Mouse (Mus musculus) c-Kit-positive CD71-positive TER-119-positive erythroid progenitor cells, embryonic 14.5 days (primary cell): ENCODE results near the gene Epha2.

Experiments used
- DNase-seq: peaks from one replicate; pipeline ENCODE4 v3.0.0-alpha.2; 2013; ENCODE audit warnings: low spot score

Gene Epha2

DNA sequence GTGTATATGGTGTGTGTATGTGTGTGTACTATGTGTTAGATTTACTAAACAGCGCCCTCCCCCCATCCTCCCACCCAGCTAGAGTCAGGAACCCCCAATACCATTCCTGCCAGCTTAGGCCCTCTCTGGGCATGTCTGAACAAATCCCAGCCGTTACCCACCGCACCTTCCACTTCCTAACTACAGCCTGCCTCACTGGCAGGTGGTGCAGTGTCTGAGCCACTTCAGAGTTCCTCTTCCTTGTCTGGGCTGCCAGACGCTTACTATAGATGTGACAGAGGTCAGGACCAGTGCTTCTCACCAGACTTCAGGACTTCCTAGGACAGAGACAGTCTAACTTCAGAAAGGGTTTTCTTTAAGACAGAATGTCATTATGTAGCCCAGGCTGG lies 3.2 kb downstream of the Epha2 start:
- no peak for DNase-seq

DNA sequence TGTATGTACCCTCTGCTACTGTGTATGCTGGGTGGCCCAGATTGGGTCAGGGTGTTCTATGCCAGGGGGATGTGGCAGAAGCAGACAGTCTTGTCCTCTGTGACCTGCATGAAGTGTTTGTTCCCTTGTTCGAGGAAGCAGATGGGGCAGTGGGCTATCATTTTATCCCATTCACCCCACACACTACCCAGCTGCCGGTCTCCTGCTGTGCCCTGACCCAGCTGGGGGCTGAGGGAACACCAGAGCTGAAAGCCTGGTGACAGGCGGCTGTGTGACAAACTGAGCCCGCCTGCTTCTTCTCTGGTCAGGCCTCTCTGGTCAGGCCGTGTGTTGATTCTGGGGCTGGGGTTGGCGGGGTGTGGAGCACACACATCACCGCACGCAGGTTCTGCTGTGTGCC lies 5.0 kb downstream of the Epha2 start:
- no peak for DNase-seq

DNA sequence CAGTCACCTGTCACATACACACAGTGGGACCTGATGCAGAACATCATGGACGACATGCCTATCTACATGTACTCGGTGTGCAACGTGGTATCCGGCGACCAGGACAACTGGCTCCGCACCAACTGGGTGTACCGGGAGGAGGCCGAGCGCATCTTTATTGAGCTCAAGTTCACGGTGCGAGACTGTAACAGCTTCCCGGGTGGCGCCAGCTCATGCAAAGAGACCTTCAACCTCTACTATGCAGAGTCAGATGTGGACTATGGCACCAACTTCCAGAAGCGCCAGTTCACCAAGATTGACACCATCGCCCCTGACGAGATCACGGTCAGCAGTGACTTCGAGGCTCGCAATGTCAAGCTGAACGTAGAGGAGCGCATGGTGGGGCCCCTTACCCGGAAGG lies 7.3 kb downstream of the Epha2 start:
- no peak for DNase-seq

DNA sequence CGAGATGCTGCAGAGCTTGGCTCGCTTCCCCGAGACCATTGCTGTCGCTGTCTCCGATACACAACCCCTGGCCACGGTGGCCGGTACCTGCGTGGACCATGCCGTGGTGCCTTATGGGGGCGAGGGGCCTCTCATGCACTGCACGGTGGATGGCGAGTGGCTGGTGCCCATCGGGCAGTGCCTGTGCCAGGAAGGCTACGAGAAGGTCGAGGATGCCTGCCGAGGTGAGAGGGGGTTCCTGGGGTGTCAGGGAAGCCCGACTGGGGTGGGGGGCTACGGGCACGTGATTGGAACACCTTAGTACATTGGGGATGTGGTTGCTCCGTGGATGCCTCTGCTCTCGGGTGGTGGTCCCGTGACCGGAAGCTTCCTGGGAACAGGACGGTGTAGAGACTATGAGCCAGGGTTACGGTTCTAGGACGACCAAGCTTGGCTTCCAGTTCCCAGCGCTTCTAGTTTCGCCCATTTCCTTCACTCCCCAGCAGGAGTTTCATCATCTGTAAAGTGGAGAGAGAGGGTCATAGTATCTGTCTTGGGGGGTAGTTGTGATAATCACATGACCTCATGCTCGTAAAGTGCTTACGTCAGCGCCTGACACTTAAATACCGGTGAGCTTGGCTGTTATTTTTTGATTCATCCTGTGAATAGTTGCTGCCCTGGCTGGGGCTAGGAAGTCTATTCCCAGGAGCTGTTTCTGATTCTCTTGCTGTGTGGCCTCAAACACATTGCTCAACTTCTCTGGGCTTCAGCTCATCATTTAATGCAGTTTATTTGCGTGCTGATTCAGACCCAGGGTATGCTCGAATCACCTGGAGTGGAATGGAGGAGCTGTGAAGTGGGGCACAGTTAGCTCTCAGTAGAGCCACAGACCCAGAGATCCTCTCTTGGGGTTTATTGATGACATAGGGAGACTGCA lies 8.1 kb downstream of the Epha2 start:
- DNase-seq, result no peak

DNA sequence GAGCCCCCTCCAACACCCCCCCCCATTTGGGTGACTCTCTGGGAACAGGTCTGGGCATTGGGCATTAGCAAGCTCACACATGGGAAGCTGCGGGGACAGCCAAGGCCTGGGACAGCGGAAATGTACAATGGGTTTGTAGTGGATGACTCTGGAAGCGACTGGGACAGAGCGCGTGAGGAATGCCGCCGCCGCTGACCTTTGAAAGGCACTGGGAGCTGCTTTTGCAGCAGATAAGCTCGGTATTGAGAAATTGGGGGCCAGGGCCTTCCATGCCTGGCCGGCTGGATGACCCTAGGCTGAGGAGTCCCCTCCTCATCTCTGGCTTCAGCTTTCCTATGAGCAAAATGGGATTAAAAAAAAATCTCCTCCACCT lies 8.7 kb downstream of the Epha2 start:
- no peak for DNase-seq

DNA sequence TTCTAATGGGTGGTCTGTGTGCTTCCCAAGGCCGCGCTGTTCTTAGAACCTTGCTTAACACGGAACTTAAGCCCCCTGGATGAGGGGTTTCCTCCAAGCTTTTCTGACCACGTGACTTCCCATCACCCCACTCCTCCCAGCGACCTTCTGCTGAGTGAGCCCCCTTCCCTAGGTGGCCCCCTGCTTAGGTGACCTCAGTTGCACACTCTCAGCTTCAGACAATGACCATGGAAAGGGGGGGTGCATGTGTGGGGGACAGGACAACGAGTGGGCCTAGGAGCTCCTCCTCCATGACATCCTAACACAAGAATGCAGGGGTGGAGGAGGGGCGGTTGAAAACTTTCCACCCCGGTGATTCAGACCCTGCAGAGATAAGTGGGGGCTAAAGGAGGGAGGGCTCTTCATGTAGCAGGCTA lies 9.2 kb downstream of the Epha2 start:
- DNase-seq, result no peak

DNA sequence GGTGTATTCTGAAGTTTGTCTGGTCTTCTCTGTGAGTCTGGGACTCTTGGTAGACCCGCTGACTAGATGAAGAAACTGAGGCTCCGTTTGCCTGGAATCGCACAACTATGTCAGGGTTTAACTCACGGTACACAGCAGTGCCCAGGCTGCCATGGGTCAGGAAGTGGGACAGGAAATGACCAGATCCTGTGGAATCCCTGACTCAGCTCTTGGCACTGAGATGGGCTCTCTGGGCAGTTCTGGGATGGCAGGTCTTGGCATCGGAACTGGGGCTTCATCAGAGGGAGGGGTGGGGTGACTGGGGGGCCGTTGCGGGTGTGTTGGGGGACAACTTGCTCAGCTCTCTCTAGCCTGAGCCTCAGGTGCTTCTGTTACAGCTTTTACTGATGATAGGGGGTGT lies 10.0 kb downstream of the Epha2 start:
- DNase-seq, result no peak

DNA sequence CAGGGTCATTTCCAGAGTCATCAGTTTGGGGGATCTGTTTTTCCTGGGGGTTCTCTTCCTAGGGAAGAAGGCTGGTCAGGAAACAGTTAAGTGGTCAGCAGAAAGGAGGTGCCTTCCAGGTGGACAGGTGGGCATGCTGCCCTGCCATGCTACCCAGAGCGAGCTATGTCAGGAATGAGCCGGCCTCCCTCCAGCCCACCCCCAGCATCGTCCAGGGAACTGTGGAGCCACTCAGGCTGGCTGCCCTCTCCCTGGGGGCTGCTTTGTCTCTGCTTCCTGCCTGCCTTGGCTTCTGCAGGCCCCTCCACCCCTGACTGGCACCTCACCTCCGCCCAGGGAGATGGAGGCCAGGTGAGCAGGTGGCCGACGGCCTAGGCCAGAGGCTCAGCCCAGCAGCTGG lies 10.5 kb downstream of the Epha2 start:
- DNase-seq, result no peak

DNA sequence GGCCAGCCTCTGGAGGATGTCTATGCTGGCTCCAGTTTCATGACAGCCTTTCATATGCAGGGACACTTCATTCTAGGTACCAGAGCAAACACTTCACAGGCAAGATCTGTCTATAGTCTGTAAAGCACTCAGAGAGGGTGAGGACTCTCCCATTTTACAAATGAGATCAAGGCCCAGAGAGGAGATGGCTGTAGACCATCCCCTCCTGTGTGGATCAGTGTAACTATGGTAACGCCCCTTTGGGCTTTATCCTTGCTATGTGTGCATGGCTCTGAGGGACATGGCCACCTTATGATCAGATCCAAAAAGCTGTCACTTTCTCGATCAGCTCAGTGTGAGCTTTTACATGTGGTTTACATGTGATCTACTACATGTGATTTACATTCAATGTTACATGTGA lies 10.9 kb downstream of the Epha2 start:
- no peak for DNase-seq

DNA sequence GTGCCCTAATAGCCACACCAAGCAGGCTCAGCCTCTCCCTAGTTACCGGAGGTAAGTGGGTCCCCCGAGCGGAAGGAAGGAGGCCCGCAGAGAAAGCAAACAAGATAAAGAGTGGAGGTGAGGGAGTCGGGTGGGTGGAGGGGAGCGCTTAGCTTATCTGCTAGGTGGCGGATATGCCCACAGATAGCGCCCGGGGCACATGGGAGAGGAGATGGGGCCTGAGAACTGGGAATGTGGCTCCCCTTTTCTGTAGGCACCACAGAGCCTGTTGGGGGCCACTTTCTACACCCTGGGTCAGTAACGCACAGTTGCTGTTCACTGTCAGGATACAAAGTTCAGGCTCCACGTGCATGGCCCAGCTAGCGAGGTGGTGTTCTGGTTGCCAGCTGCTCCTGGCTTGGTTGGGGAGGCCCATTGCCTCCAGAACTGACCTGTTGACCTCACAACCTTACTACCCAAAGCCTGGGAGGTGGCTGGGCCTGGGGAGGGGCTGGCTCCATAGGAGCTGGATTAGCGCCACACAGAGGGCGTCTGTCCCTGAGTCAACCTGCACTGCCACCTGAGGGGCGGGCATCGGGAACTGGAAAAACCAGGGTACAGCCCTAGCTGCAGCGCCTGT lies 11.6 kb downstream of the Epha2 start:
- no peak for DNase-seq

DNA sequence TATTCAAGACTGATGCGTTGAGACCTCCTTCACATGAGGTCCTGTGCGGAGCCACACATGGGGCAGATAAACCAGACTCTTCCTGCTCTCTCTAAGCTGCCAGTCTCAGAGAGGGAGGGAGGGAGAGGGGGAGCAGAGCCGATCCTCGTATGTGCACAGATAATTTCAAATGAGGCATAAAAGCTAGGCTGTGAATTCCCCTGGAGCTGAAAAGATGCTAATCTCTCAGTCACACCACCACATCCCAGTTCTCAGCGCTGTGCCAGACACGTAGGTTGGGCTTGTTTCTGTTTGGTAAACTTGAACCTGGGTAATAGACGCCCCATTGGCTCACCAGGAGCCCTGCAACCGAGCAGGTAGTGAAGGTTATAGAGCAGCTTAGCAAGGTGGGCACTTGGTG lies 12.4 kb downstream of the Epha2 start:
- no peak for DNase-seq

DNA sequence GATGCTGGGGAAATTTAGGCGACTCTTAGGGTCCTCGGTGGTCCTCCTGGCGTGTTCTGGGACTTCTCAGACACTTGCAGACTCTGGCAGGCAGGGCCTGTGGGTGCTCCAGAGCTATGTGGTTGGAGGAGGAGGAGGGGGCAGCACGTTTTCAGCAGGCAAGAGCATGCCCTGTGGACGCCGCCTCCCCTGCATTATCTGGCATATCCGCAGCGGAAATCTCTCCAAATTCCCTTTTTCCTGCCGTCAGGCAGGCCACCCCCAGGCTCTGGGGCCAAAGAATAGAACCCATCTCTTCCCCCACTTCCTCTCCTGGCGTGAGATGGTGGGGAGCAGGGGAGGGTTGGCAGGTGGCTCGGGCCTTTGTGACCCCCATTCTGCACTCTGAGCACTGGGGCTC lies 12.9 kb downstream of the Epha2 start:
- no peak for DNase-seq

DNA sequence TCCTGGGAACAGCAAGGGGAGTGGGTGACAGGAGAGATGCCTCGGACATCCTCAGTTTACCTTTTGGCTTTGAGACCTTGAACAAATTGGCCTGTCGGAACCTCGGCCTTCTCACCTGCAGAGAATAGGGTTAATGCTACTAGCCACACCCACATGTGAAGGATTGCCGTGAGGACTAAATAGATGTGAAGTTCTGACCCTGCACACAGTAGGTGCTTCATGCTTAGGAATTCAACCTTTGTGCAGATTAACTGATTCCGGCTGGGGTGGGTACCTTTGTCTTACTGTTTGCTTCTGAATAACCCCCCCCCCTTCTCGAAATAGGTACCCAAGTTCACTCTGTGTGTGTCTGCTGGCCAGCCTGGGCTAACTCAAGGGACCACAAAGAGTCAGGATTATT lies 13.7 kb downstream of the Epha2 start:
- DNase-seq, result no peak

DNA sequence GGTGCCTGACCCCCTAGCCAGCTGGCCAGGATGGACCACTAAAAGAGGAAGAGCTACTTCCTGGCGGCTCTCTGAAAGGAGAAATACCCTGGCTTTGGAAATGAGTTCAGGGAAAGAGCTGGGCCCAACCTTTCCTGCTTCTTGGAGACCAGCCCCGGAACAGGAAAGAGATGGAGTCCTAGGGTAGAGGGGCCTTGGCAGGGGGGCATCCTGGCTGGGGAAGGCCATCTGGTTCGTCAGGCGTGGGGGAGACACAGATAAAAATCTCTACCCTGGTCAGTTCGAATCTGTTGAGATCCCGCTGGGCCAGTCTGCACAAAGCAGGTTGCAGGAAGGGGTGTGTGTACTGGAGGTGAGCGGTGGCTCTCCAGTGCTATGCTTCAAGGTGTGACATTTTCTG lies 15.0 kb downstream of the Epha2 start:
- no peak for DNase-seq

DNA sequence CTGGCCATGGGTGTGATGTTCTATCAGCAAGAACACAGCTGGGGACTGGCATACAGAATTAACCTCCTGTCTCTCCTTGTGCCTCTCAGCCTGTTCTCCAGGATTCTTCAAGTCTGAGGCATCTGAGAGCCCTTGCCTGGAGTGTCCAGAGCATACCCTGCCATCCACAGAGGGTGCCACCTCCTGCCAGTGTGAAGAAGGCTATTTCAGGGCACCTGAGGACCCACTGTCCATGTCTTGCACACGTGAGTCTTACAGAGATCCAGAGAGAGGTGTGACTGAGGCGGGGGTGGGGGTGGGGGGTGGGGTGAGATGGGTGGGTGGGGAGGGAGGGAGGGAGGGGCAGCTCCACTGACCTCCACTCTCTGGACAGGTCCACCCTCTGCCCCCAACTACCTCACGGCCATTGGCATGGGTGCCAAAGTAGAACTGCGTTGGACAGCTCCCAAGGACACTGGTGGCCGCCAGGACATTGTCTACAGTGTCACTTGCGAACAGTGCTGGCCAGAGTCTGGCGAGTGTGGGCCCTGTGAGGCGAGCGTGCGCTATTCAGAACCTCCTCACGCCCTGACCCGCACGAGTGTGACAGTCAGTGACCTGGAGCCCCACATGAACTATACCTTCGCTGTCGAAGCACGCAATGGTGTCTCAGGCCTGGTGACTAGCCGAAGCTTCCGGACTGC lies 15.6 kb downstream of the Epha2 start:
- no peak for DNase-seq

DNA sequence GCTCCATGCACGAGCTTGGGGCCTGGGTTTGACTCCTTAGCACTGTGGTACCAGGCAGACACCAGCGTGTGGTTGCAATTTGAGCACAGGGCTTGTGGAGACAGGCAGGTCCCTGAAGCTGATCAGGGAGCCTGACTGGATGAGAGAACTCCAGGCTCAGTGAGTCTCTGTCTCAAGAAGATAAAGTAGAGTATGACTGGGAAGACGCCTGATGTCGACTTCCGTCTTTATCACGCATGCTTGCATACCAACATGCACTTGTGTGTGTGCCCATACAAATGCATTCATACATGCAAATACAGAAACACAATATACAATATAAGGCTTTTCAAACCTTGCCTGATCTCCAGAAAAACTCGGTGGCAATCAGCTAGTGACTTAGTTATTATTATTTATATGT lies 16.9 kb downstream of the Epha2 start:
- no peak for DNase-seq

DNA sequence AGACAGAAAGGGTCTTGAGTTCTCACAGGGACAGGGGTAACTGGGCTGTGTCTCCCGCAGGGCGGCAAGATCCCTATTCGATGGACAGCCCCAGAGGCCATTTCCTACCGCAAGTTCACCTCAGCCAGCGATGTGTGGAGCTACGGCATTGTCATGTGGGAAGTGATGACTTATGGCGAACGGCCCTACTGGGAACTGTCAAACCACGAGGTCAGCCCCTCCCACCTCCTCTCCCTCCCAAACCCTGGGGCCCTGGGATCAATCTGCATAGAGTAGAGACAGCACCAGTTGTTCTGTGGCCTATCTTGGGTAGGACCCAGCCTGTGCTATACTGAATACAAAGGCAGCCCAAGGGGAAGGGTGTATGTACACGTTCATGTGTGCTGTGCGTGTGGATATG lies 21.5 kb downstream of the Epha2 start:
- DNase-seq, result no peak

DNA sequence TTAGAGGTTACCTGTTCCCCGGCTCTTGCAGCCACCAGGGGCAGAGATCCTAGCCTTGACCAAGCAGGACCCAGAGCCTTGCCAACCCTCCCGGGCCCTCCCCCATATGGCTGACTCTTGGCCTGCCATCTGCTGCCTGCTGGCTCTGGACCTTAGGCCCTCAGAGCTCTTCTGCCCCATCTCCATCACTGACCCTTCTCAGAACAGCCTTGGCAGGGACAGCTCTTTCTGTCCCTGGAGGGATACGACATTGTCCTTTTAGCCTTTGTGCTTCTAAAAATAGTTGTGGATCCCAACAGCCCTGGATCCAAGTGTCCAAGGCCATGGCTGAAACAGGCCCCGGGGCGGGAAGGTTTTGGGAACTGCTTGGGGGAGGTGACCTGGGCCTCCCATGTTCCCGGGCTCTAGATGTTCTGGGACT lies 23.7 kb downstream of the Epha2 start:
- no peak for DNase-seq

DNA sequence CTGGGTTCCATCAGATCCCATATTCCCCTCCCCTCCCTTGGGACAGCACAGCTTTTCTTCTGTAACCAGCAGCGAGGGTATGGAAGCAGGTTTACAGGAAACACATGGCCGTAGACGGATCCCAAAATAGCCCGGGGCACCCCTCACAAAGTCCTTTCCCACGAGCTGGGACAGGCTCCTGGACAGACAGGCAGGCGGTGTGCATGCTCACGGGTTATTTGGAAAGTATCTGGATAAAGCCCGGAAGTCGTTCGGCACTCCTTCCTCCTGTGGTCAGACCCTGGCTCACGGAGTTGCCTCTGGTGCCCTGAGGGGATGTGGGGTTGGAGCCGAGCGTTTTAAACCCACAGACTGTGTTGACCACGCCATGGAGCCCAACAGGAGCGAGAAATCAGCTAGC lies 24.6 kb downstream of the Epha2 start:
- DNase-seq, result no peak

DNA sequence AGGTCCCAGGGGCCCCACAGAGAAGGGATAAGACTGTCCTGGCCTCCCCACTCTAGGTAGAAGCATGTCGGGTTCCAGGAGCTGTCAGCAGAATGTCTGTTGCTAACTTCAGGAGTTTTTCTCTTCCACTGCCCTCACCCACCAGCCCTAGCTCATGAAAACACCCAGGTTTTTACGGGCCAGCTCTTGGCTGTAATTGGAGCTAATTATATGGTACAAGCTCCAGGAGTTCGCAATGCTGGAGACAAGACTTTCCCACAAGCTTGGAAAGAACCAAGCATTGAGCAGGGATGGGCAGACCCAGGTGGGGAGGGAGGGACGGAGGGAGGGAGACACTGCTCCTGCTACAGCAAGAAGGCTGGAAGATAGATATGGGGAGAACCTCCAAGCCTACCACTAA lies 26.0 kb downstream of the Epha2 start:
- no peak for DNase-seq

DNA sequence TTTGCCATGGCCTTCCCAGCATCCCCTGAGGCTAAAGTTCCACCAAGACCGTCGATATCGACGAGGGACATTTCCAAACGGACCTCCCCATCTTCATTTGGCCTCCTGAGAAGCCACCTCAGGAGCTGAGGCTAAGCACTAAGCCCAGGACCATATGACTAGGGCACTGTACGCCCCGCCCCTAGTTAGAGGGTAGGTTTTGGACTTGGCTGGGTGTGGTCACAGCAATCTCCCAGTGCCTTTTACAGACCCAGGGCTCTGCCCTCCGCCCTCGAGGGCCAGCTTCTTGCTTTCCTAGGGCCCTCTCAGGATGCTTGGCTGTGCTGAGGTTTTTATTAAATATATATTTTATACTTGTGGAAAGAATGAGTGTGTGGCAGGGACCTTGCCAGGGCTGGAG lies 27.7 kb downstream of the Epha2 start:
- DNase-seq, result no peak

DNA sequence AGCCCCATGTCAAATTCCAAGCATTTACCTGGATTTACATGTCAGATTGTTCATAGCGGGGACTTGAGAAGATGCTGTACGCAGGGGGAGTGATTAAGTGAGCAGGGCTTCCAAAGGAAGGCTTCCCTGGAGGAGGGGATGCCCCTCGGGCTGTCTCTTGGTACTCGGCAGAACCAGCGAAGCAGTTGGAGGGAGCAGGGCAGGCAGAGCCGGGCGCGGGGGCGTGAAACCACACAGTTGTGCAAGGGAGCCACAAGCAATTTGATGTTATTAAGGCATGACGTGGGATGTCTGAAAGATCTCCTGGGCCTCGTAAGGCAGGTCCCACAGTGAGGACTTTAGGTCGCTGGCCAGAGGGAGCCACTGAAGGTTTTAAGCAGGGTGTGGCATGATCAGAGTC lies 28.9 kb downstream of the Epha2 start:
- no peak for DNase-seq

DNA sequence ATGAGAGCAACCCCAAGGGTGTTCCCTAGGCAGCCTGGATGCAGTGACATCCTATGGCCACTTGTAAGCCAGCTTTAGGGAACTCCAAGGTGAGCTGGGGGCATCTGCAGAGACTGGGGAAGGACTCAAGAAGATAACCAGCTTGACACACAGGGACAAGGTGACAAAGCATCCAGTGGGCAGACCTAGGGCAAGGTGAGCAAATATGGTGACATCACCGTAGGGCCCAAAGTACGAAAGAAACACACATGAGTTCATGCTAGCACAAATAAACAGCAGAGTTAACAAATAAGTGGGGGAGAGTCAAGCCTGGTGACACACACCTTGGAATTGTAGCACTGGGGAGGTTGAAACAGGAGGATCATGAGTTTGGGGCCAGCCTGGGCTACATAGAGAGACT lies 30.4 kb downstream of the Epha2 start:
- no peak for DNase-seq
